Mouse (Mus musculus) bone marrow, adult 2 months (tissue): ENCODE measurements around the gene Fgfr2.

ENCODE experiments used
- CTCF ChIP-seq: fragments of 200-500 bp; IDR thresholded peaks from 2 replicates; pipeline ENCODE4 v1.5.1; 2011; ENCODE audit warnings: low read length, control low read depth; ENCODE audit not compliant: control insufficient read depth, insufficient read depth
- POLR2A ChIP-seq: fragments of 200-500 bp; IDR thresholded peaks from 2 replicates; pipeline ENCODE4 v1.6.1; 2011; ENCODE audit warnings: low read depth, mild to moderate bottlenecking, control low read depth, low read length, borderline replicate concordance; ENCODE audit not compliant: control insufficient read depth

GRCm38 (mm10) chr7:130713319-130713718 lies 2409.8 kb downstream of the Fgfr2 start:
- TF ChIP-seq CTCF = no peak
- no peak for TF ChIP-seq POLR2A
